Mouse (Mus musculus) MEL (cell line): ENCODE measurements around the gene Loxl3.

Source experiments
- CHD1 ChIP-seq: IDR thresholded peaks from 2 replicates; pipeline ENCODE4 v1.6.1; 2012; ENCODE audit warnings: low read depth, mild to moderate bottlenecking, inconsistent platforms, low read length, improper control_type of control experiment
- CHD2 ChIP-seq: IDR thresholded peaks from 2 replicates; pipeline ENCODE4 v1.6.1; 2011; ENCODE audit warnings: low read length, improper control_type of control experiment
- CTCF ChIP-seq, 3 experiments: IDR thresholded peaks in 2 of 3; conservative IDR thresholded peaks in 1 of 3; 2 replicates each; pipeline ENCODE4 v1.5.1; 2011 to 2012; ENCODE audit warnings: low read length in 3 of 3, low read depth in 2 of 3, mild to moderate bottlenecking in 2 of 3, improper control_type of control experiment in 1 of 3, inconsistent platforms in 1 of 3, mixed read lengths in 1 of 3, moderate library complexity in 1 of 3; ENCODE audit not compliant: control insufficient read depth in 1 of 3, insufficient read depth in 1 of 3, poor library complexity in 1 of 3, severe bottlenecking in 1 of 3
- ELF1 ChIP-seq: IDR thresholded peaks from 2 replicates; pipeline ENCODE4 v1.6.1; 2014; ENCODE audit warnings: low read depth, mild to moderate bottlenecking, inconsistent platforms, low read length, improper control_type of control experiment, moderate library complexity
- EP300 ChIP-seq, 2 experiments: IDR thresholded peaks; 2 replicates each; pipeline ENCODE4 v1.6.1; 2011; ENCODE audit warnings: improper control_type of control experiment in 2 of 2, low read length in 2 of 2, low read depth in 1 of 2, mild to moderate bottlenecking in 1 of 2
- ETS1 ChIP-seq: IDR thresholded peaks from 2 replicates; pipeline ENCODE4 v1.6.1; 2012; ENCODE audit warnings: low read depth, mild to moderate bottlenecking, inconsistent platforms, low read length, improper control_type of control experiment, moderate library complexity
- GATA1 ChIP-seq: IDR thresholded peaks from 2 replicates; pipeline ENCODE4 v1.6.1; 2011; ENCODE audit warnings: low read depth, low read length, improper control_type of control experiment
- JUND ChIP-seq: IDR thresholded peaks from 2 replicates; pipeline ENCODE4 v1.6.1; 2011; ENCODE audit warnings: low read depth, mild to moderate bottlenecking, improper control_type of control experiment, low read length
- MXI1 ChIP-seq: IDR thresholded peaks from 2 replicates; pipeline ENCODE4 v1.6.1; 2011; ENCODE audit warnings: mild to moderate bottlenecking, low read depth, low read length, improper control_type of control experiment
- NRF1 ChIP-seq: IDR thresholded peaks from 2 replicates; pipeline ENCODE4 v1.6.1; 2014; ENCODE audit warnings: low read depth, mild to moderate bottlenecking, inconsistent platforms, low read length, improper control_type of control experiment, moderate library complexity; ENCODE audit not compliant: poor library complexity, insufficient read depth, severe bottlenecking
- POLR2A ChIP-seq, 2 experiments: IDR thresholded peaks; 2 replicates each; pipeline ENCODE4 v1.6.1; 2011 to 2012; ENCODE audit warnings: low read length in 2 of 2, mild to moderate bottlenecking in 2 of 2, control low read depth in 1 of 2, improper control_type of control experiment in 1 of 2, low read depth in 1 of 2, moderate library complexity in 1 of 2; ENCODE audit not compliant: control insufficient read depth in 1 of 2, insufficient read depth in 1 of 2, poor library complexity in 1 of 2
- UBTF ChIP-seq: IDR thresholded peaks from 2 replicates; pipeline ENCODE4 v1.6.1; 2012; ENCODE audit warnings: low read depth, mild to moderate bottlenecking, inconsistent platforms, low read length, improper control_type of control experiment, moderate library complexity, borderline replicate concordance; ENCODE audit not compliant: insufficient read depth

DNA sequence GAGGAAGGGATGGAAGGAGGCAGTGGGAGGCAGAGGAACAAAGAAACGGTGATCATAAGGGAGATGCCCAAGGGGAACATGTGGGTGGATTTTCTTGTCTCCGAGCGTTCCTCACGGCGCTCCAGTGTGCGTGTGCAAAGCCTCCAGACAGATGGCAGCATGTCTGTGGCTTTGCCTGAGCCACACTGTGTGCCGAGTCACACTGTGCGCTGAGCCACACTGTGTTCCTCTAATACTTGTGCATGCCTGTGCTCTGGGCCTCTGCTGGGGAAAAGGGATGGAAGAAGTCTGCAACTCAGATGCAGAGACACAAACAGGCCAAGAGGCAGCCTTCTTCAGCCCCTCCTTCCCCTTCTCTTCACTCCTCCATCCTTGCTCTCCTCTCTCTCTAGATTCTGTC lies 6.7 kb upstream of the Loxl3 start:
- TF ChIP-seq NRF1: no peak
- TF ChIP-seq EP300 (IDR thresholded peaks at IDR 0.05; ENCODE audit: low read depth in 1 of 2, low read length in 2 of 2): no peak
- TF ChIP-seq UBTF: no peak
- TF ChIP-seq CHD2: no peak
- no peak for TF ChIP-seq ETS1
- no peak for TF ChIP-seq CHD1
- TF ChIP-seq ELF1: no peak
- TF ChIP-seq CTCF (IDR thresholded peaks at IDR 0.05 in 2 of 3, conservative IDR thresholded peaks at IDR 0.05 in 1 of 3; ENCODE audit: control insufficient read depth in 1 of 3, insufficient read depth in 1 of 3, low read depth in 2 of 3, low read length in 3 of 3, poor library complexity in 1 of 3, severe bottlenecking in 1 of 3): no peak
- TF ChIP-seq GATA1: no peak
- TF ChIP-seq POLR2A (IDR thresholded peaks at IDR 0.05; ENCODE audit: control insufficient read depth in 1 of 2, insufficient read depth in 1 of 2, low read depth in 1 of 2, low read length in 2 of 2, poor library complexity in 1 of 2): no peak
- TF ChIP-seq JUND: no peak
- no peak for TF ChIP-seq MXI1
